Comparison of ENCODE assay signal across 8 mouse cellular contexts in the genomic region with DNA sequence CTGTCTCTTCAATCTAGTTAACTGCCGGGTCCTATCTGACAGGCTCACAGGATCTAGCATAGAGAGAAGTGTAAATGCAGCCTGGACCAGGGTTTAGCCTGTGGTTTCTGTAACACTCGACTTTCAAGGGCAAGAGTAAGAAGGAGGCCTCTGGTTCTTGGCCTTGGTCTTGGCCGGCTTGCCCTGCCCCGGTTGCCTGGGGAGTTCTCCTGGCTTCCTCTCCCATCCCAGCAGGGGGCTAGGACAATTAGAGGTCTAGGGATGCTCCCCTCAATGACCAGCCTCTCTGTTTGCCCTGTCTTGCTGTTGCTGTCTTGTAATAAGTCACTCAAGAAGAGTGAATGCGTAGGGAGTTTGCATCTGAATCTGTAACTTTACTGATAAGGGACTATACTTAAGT. TPM values are rescaled to one million over a fixed set of nuclear protein-coding genes. Genes with fewer than 3 reads are reported as not detected.
A peak's percentile ranks its signal among the peaks of the same experiment; 100 is the strongest.
DNase-seq lines count a peak whose midpoint lies in the region; ATAC-seq lines count a peak whose summit lies in the region.

No protein-coding gene starts in this region.

- H3K4me3 ChIP-seq in forebrain, embryonic 12.5 days (replicated peaks), result peak overlapping the region; percentile 71
- H3K4me3 ChIP-seq in liver, embryonic 12.5 days, result peak overlapping the region; percentile 79; the same call in 1 of the 2 replicates

- peak overlapping the region; percentile 82 for H3K4me2 ChIP-seq in forebrain, embryonic 12.5 days
- H3K4me2 ChIP-seq in liver, embryonic 12.5 days, result peak overlapping the region; percentile 94

- H3K9ac ChIP-seq in forebrain, embryonic 12.5 days, result peak overlapping the region; percentile 40; the same call in 1 of the 2 replicates
- H3K9ac ChIP-seq in liver, embryonic 12.5 days, result peak overlapping the region; percentile 24; the same call in 1 of the 2 replicates

- H3K36me3 ChIP-seq in forebrain, embryonic 12.5 days (replicated peaks), result peaks cover 17% of the 10 kb centered on the region
- H3K36me3 ChIP-seq in liver, embryonic 12.5 days, result peaks cover 3% of the 10 kb centered on the region; the same call in 1 of the 2 replicates

- H3K27me3 ChIP-seq in forebrain, embryonic 12.5 days, result no peaks in the 10 kb centered on the region
- H3K27me3 ChIP-seq in liver, embryonic 12.5 days (replicated peaks), result no peaks in the 10 kb centered on the region

- ATAC-seq in forebrain, embryonic 12.5 days (ENCODE audit: low FRiP score), result no peak
- no peak for ATAC-seq in liver, embryonic 12.5 days
- no peak for ATAC-seq in megakaryocyte progenitor cell, adult 5-6 weeks (replicated peaks; ENCODE audit: poor library complexity)

- 64% methylated on average over 5 of the region's 5 CpGs for WGBS in forebrain, embryonic 12.5 days
- 44% methylated on average over 5 of the region's 5 CpGs for WGBS in liver, embryonic 12.5 days (ENCODE audit: insufficient replicate concordance)

- H3K4me1 ChIP-seq in forebrain, embryonic 12.5 days, result peaks cover 36% of the 10 kb centered on the region
- peaks cover 20% of the 10 kb centered on the region for H3K4me1 ChIP-seq in liver, embryonic 12.5 days

- DNase-seq in kidney, adult 18-20 months, result peak; percentile 4
- DNase-seq in kidney, adult 9 months, result no peak
- peak; percentile 26 for DNase-seq in ES-CJ7 (ENCODE audit: low read depth, low spot score)
- DNase-seq in adrenal gland, postnatal 36 days, result no peak
- no peak for DNase-seq in c-Kit-positive CD71-positive TER-119-positive erythroid progenitor cells, embryonic 14.5 days (ENCODE audit: low spot score)

- no peaks in the 10 kb centered on the region for H3K9me3 ChIP-seq in forebrain, embryonic 12.5 days
- H3K9me3 ChIP-seq in liver, embryonic 12.5 days (replicated peaks), result no peaks in the 10 kb centered on the region

- no peak overlapping the region for H3K27ac ChIP-seq in forebrain, embryonic 12.5 days
- H3K27ac ChIP-seq in liver, embryonic 12.5 days, result no peak overlapping the region

RNA-seq across cellular contexts. Expression of gene Slc41a1, which starts 2.0 kb away (rescaled TPM):
- polyA plus RNA-seq in forebrain, embryonic 12.5 days (2016; fragmentation: Nextera tagmentation; extraction: Ambion mirVana), result 10.2 and 11.5 TPM in 2 replicates
- polyA plus RNA-seq in liver, embryonic 12.5 days (2016; fragmentation: Nextera tagmentation; extraction: Ambion mirVana), result 2.4 and 3.4 TPM in 2 replicates
- total RNA-seq in adrenal gland, postnatal 36 days (2021), result 10 to 100 TPM; 38.3 to 59.0 TPM
- 5.9 TPM in 2 replicates for total RNA-seq in megakaryocyte progenitor cell, adult 5-6 weeks (2015)
- 3.3 and 5.2 TPM in 2 replicates for total RNA-seq in megakaryocyte progenitor cell, adult 5-6 weeks (2017)

RNA-seq across cellular contexts. Expression of gene Pm20d1, which starts 32.1 kb away (rescaled TPM):
- polyA plus RNA-seq in forebrain, embryonic 12.5 days (2016; fragmentation: Nextera tagmentation; extraction: Ambion mirVana), result 0.34 and 0.35 TPM in 2 replicates
- 2.6 and 2.8 TPM in 2 replicates for polyA plus RNA-seq in liver, embryonic 12.5 days (2016; fragmentation: Nextera tagmentation; extraction: Ambion mirVana)
- total RNA-seq in adrenal gland, postnatal 36 days (2021), result 10 to 100 TPM in 1 of 2 experiments, 1 to 10 TPM in 1; 6.7 to 15.6 TPM
- total RNA-seq in megakaryocyte progenitor cell, adult 5-6 weeks (2015), result 0.15 and 0.17 TPM in 2 replicates
- total RNA-seq in megakaryocyte progenitor cell, adult 5-6 weeks (2017), result 0.07 and 0.08 TPM in 2 replicates

RNA-seq across cellular contexts. Expression of gene Rab29, which starts 37.7 kb away (rescaled TPM):
- polyA plus RNA-seq in forebrain, embryonic 12.5 days (2016; fragmentation: Nextera tagmentation; extraction: Ambion mirVana), result 9.7 and 10.7 TPM in 2 replicates
- 11.2 and 11.6 TPM in 2 replicates for polyA plus RNA-seq in liver, embryonic 12.5 days (2016; fragmentation: Nextera tagmentation; extraction: Ambion mirVana)
- total RNA-seq in adrenal gland, postnatal 36 days (2021), result 10 to 100 TPM; 16.1 to 23.0 TPM
- 17.0 and 19.0 TPM in 2 replicates for total RNA-seq in megakaryocyte progenitor cell, adult 5-6 weeks (2015)
- total RNA-seq in megakaryocyte progenitor cell, adult 5-6 weeks (2017), result 16.0 and 20.2 TPM in 2 replicates

Comparison
In these comparisons a context has a peak if more than half of its experiments do, and no peak if none do; other contexts are left out.
1. DNase-seq: peak in kidney, adult 18-20 months (single experiment) and ES-CJ7 (single experiment); none in kidney, adult 9 months (single experiment), adrenal gland, postnatal 36 days (0 of 2) and c-Kit-positive CD71-positive TER-119-positive erythroid progenitor cells, embryonic 14.5 days (single experiment).
2. RNA of gene Slc41a1, which starts 2.0 kb away (total RNA-seq): 38.3 to 59.0 TPM in adrenal gland, postnatal 36 days; 3.3 to 5.9 TPM in megakaryocyte progenitor cell, adult 5-6 weeks; every median in the first group is over 4 times any median in the second.
3. RNA of gene Pm20d1, which starts 32.1 kb away (total RNA-seq): 6.7 to 15.6 TPM in adrenal gland, postnatal 36 days; 0.07 to 0.17 TPM in megakaryocyte progenitor cell, adult 5-6 weeks; every median in the first group is over 4 times any median in the second.